Mouse (Mus musculus) neural tube, embryonic 13.5 days (tissue): ENCODE results near the gene Ing5. TPM values are rescaled to one million over a fixed set of nuclear protein-coding genes. Genes with fewer than 3 reads are reported as not detected.
"Not testable (repeated sequence)": the region's sequence is repeated elsewhere in the genome, so short reads cannot be mapped to it uniquely, and the experiment has no call there.

Experiments
- ATAC-seq: fragments of 200-750 bp; cut with Nextera tagmentation; 2 replicates; pipeline ENCODE4 v1.8.0; 2017; ENCODE audit warnings: low read depth, mild to moderate bottlenecking, moderate TSS enrichment, moderate library complexity
- H3K27ac ChIP-seq: fragments of 300-500 bp; sonication (generic); replicated peaks from 2 replicates; pipeline ENCODE4 v1.5.1; 2015; ENCODE audit warnings: moderate library complexity, mild to moderate bottlenecking, inconsistent platforms
- H3K27me3 ChIP-seq: fragments of 300-500 bp; sonication (generic); 2 replicates; pipeline ENCODE4 v1.6.1; 2015; ENCODE audit warnings: mild to moderate bottlenecking, inconsistent platforms
- H3K36me3 ChIP-seq: fragments of 300-500 bp; sonication (generic); 2 replicates; pipeline ENCODE4 v1.6.1; 2015; ENCODE audit warnings: mild to moderate bottlenecking, inconsistent platforms
- H3K4me1 ChIP-seq: fragments of 300-500 bp; sonication (generic); replicated peaks from 2 replicates; pipeline ENCODE4 v1.6.1; 2015; ENCODE audit warnings: inconsistent platforms
- H3K4me2 ChIP-seq: fragments of 300-500 bp; sonication (generic); 2 replicates; pipeline ENCODE4 v1.6.1; 2015; ENCODE audit warnings: inconsistent platforms, mild to moderate bottlenecking, moderate library complexity
- H3K4me3 ChIP-seq: fragments of 300-500 bp; sonication (generic); 2 replicates; pipeline ENCODE4 v1.5.1; 2015; ENCODE audit warnings: mild to moderate bottlenecking, inconsistent platforms
- H3K9ac ChIP-seq: fragments of 300-500 bp; sonication (generic); 2 replicates; pipeline ENCODE4 v1.6.1; 2015; ENCODE audit warnings: moderate library complexity, mild to moderate bottlenecking, inconsistent platforms
- H3K9me3 ChIP-seq: fragments of 300-500 bp; sonication (generic); 2 replicates; pipeline ENCODE4 v1.6.1; 2016; ENCODE audit warnings: inconsistent platforms
- WGBS: fragments of 180-500 bp; shearing (Covaris S2); methylation state at CpG from one replicate; pipeline ENCODE4 v1.1.7; 2015; 5-methylcytosine and 5-hydroxymethylcytosine counted together
- polyA plus RNA-seq: library from polyadenylated mRNA; unstranded; fragments of >200 nt; fragmentation: Nextera tagmentation; extraction: Ambion mirVana; gene quantifications from 2 replicates; pipeline ENCODE4 v1.2.1, GENCODE M21; 2015

Ing5 gene
- polyA plus RNA-seq, 1 experiment from 2014 or later, result 9.0 TPM

DNA sequence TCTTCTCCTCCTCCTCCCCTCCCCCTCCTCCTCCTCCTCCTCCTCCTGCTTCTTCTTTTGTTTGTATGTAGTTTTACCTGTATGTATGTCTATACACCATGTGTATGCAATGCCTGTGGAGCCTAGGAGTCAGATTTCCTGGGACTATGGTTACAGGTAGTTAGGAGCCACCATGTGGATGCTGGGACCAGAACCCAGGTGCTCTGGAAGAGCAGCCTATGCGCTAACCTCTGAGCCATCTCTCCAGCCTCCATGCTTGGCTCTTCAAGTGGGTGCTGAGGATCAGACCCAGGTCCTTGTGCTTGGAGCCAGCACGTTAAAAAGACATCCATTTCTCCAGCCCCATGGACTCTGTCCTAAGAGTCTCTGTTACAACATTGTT lies 32.8 kb downstream of the Ing5 start:
- Histone ChIP-seq H3K27me3 (no peaks in the 10 kb centered on the region), H3K36me3 (peaks cover 19% of the 10 kb centered on the region), H3K4me1 (no peaks in the 10 kb centered on the region), H3K9ac (no peak overlapping the region), H3K4me3 (no peak overlapping the region), H3K4me2 (no peak overlapping the region), H3K9me3 (no peaks in the 10 kb centered on the region), H3K27ac (no peak overlapping the region)
- ATAC-seq, result no peak
- WGBS, result 94% methylated on average over 2 of the region's 2 CpGs

DNA sequence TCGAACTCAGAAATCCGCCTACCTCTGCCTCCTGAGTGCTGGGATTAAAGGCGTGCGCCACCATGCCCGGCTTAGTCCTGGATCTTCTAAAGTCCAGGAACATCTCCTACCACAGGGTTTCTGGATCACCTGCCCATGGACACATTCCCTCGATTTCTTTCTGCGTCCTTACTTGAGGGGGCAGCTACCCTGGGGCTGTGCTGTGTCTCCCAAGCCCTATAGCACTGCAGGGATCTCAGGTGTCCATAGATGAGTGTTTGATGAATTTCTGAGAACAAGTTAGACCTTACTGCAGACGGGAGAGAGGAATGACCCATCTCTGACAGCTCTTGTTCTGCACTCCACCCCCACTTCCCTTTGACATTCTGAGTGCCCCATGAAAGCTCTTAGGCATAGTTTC lies 33.6 kb downstream of the Ing5 start:
- H3K36me3 ChIP-seq, result peaks cover 19% of the 10 kb centered on the region
- H3K27ac ChIP-seq, result no peak overlapping the region
- no peaks in the 10 kb centered on the region for H3K9me3 ChIP-seq
- ATAC-seq, result no peak
- H3K27me3 ChIP-seq, result no peaks in the 10 kb centered on the region
- WGBS, result 96% methylated on average over 8 of the region's 8 CpGs
- H3K4me2 ChIP-seq, result no peak overlapping the region
- no peak overlapping the region for H3K9ac ChIP-seq
- no peaks in the 10 kb centered on the region for H3K4me1 ChIP-seq
- no peak overlapping the region for H3K4me3 ChIP-seq

DNA sequence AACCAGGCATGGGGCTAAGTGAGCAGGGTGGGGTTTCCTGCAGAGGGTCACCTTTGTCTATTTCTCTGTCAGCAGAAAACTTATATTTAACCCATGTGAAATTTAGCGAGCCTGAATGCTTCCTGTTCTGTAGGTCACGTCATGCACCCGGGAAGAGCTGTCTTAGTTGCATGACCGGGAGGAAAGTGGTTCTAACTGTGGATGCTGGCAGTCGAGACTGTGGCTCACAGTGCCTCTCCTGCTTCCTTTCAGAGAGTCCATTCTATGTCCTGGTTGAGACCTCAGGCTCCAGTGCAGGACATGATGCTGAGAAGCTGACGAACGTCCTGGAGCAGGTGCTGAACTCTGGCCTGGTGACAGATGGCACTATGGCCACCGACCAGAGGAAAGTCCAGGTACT lies 34.8 kb downstream of the Ing5 start:
- ATAC-seq, H3K27ac ChIP-seq, H3K4me1 ChIP-seq: not testable (repeated sequence)

DNA sequence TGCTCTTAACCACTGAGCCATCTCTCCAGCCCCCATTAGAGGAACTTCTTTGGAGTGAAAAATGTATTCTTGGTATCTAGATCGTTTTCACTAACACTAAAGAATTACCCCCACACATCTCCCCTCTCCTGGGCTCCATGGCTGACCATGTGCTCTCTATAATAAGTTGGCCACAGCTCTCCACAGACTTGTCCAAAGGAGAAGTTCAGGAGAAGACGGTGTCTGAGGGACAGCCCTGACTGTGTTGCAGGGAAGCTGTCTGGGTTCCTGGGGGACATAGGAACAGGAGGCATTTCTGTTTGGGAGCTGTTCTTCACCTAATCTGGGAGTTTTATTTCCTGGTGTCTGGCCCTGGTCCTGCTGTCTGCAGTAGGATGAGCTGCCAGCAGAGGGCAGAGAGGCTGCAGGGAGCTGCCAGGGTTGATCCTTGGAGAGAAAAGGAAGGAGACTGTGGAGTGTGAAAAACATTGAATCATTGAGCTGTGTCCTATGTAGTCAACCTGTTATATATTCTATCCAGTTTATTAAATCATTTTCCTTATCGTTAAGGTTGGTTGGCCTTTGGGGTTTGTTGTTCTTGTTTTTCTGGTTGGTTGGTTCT lies 42.1 kb downstream of the Ing5 start:
- 71% methylated on average over 2 of the region's 3 CpGs for WGBS
- not testable (repeated sequence) for H3K27me3 ChIP-seq, H3K4me1 ChIP-seq, H3K36me3 ChIP-seq, ATAC-seq, H3K4me3 ChIP-seq, H3K27ac ChIP-seq, H3K9ac ChIP-seq, H3K9me3 ChIP-seq, H3K4me2 ChIP-seq

More for the DNA sequence above, 34.8 kb downstream of the Ing5 start:
- H3K9me3 ChIP-seq, H3K9ac ChIP-seq, H3K4me2 ChIP-seq, H3K4me3 ChIP-seq, H3K27me3 ChIP-seq: not testable (repeated sequence)
- 89% methylated on average over 8 of the region's 8 CpGs for WGBS
- peaks cover 19% of the 10 kb centered on the region for H3K36me3 ChIP-seq

DNA sequence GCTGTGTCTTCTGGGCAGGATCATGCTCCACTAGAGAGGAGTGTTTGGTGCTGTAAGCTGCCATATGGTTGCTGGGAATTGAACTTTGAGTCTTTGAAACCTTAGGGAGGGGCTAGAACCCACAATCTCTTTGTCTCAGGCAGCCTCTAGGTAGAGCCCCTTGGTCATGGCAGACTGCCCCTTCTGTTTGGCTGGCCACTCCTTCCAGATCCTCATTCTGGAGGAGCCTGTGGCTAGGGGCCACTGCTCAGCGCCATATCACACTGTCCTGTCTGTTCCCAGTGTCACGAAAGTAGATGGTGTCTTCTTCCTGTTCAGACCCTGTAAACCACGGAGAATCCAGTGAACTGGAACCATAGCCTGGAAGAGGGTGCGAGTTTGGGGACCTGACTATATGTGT lies 52.0 kb downstream of the Ing5 start:
- WGBS, result 89% methylated on average over 4 of the region's 4 CpGs
- H3K36me3 ChIP-seq, result peaks cover 10% of the 10 kb centered on the region; the same call in 1 of the 2 replicates
- not testable (repeated sequence) for H3K4me2 ChIP-seq, H3K27ac ChIP-seq, H3K27me3 ChIP-seq, H3K4me1 ChIP-seq, H3K4me3 ChIP-seq, H3K9ac ChIP-seq, H3K9me3 ChIP-seq
- peak; percentile 43; the same call in 1 of the 2 replicates for ATAC-seq

DNA sequence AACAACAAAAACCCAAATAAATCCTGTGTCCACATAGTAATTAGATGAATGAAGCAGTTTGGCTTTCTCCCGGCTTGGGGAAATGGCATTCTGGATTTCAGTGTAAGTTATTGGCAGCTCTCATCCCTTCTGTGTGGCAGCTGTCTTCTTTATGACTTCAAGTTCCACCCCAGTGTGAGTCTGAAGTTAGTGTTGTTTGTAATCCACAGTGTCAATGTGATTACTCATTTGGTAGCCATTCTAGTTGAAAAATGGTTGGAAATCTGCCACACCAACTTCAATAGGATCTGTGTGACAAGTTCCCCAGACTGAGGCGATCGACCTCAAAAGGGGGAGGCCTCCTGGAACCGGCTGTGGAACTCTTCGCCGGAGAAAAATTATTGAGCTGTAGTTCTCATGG lies 53.6 kb downstream of the Ing5 start:
- H3K27ac ChIP-seq, result no peak overlapping the region
- H3K9ac ChIP-seq, result no peak overlapping the region
- no peak overlapping the region for H3K4me2 ChIP-seq
- no peak overlapping the region for H3K4me3 ChIP-seq
- ATAC-seq, result no peak
- no peaks in the 10 kb centered on the region for H3K36me3 ChIP-seq
- no peaks in the 10 kb centered on the region for H3K9me3 ChIP-seq
- 52% methylated on average over 6 of the region's 6 CpGs for WGBS
- no peaks in the 10 kb centered on the region for H3K27me3 ChIP-seq
- H3K4me1 ChIP-seq, result no peaks in the 10 kb centered on the region

DNA sequence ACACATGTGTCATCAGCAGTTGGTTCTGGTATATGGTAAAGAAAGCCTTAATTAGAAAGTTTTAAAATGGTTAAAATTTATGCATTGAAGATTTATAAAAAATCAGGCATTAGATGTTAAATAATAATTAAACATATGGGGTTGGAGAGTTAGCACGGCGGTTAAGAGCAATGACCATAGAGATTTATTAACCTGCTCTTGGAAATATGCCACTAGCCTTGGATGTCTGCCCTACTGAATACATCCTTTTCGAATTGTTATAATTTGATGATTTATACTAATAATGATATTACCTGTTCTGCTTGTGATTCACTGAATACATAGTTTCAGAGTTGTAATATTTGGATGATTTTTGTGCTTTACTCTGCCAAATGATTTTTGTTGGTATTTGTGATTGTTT lies 54.2 kb downstream of the Ing5 start:
- Histone ChIP-seq H3K27ac (no peak overlapping the region), H3K4me3 (no peak overlapping the region), H3K9ac (no peak overlapping the region), H3K4me1 (no peaks in the 10 kb centered on the region), H3K27me3 (no peaks in the 10 kb centered on the region), H3K9me3 (no peaks in the 10 kb centered on the region), H3K4me2 (no peak overlapping the region), H3K36me3 (no peaks in the 10 kb centered on the region)
- no peak for ATAC-seq
- WGBS, result 73% methylated on average over 3 of the region's 3 CpGs

DNA sequence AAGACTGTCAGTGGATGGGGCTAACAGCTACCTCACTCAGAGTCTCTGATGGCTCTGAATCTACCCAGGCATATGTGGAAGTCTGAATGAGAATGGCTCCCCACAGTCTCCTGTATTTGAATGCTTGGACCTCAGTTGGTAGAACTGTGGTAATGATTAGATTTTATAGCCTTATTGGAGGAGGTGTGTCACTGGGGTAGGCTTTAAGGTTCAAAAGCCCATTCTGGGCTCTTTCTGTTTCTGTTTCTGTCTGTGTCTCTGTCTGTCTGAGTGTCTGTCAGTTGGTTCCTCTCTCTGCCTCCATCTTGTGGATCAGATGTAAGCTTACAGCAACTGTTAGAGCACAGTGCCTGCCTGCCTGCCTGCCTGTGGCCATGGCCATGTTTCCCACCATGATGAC lies 55.9 kb downstream of the Ing5 start:
- Histone ChIP-seq H3K27me3 (no peaks in the 10 kb centered on the region), H3K4me1 (no peaks in the 10 kb centered on the region), H3K4me2 (no peak overlapping the region), H3K9me3 (no peaks in the 10 kb centered on the region), H3K36me3 (no peaks in the 10 kb centered on the region), H3K9ac (no peak overlapping the region), H3K4me3 (no peak overlapping the region), H3K27ac (no peak overlapping the region)
- no peak for ATAC-seq

DNA sequence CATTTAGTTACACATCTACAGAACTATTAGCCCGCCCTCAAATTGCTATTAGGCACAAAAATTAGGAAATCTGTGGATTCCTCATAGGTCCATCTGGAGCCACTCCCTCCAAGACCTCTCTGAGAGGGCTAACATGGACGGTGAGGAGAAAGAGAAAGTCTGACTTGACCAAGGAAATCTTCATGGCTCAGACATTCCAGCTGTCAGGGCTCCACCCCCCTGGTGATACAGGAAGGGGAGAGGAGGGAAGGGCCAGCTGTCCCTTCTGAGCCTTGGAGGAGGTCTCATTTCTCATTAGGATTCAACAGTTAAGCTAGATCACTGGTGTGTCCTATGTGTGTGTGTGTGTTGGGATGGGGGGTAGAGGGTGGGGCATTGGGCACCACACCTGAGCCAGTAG lies 57.3 kb downstream of the Ing5 start, which contains the start of gene Gal3st2:
Gene Gal3st2, plus strand, starts transcription at position 259 of the 400 bp plus-strand sequence.
- not testable (repeated sequence) for H3K27ac ChIP-seq, ATAC-seq, H3K4me3 ChIP-seq, H3K4me2 ChIP-seq, H3K9me3 ChIP-seq, H3K27me3 ChIP-seq, H3K9ac ChIP-seq, H3K4me1 ChIP-seq, H3K36me3 ChIP-seq
- WGBS, result 60% methylated on average over 2 of the region's 2 CpGs

Other genes with a start within 250 kb of the Ing5 start
- 305 and 310 TPM in 2 replicates for gene Stk25, start 145.3 kb upstream of the Ing5 start, polyA plus RNA-seq
- gene Bok, start 118.3 kb upstream of the Ing5 start, polyA plus RNA-seq, result 58.2 and 62.0 TPM in 2 replicates
- 102 and 104 TPM in 2 replicates for gene Atg4b, start 52.5 kb upstream of the Ing5 start, polyA plus RNA-seq
- 38.2 and 40.7 TPM in 2 replicates for gene Thap4, start 49.1 kb upstream of the Ing5 start, polyA plus RNA-seq
- gene Dtymk, start 2.0 kb upstream of the Ing5 start, polyA plus RNA-seq, result 155 and 158 TPM in 2 replicates
- gene D2hgdh, start 20.9 kb downstream of the Ing5 start, polyA plus RNA-seq, result 18.4 and 18.9 TPM in 2 replicates
- not detected in 2 replicates for gene Gal3st2, start 57.3 kb downstream of the Ing5 start, polyA plus RNA-seq
- not detected in 2 replicates for gene Gal3st2b, start 114.3 kb downstream of the Ing5 start, polyA plus RNA-seq
- not detected in 2 replicates for gene Gal3st2c, start 186.5 kb downstream of the Ing5 start, polyA plus RNA-seq
- not detected in 2 replicates for gene Neu4, start 216.5 kb downstream of the Ing5 start, polyA plus RNA-seq
- gene Pdcd1, start 248.6 kb downstream of the Ing5 start, polyA plus RNA-seq, result 0.17 TPM in 1 of 2 replicates, not detected in the other